Mouse (Mus musculus): ENCODE results near the gene Ptprd.

DNA sequence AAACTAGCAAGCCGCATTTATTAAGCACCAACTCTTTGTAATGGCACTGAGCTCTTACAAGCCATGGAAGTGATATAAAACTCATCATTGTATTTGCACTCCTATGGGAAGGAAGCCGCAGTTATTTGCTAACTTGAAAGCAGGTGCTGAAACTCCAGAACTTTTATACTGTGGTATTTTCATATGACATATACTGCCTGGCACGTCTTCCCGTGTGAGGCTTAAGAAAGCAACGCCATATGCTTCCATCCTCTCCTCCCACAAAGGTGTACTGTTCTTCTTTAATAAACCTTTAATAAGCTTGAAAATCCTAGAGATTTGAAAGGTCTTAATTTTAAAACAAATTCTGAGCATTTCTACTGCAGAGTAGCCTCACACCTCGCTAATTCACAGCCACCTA is 1595.1 kb downstream of the Ptprd start:
- TF ChIP-seq CTCF (IDR thresholded peaks at IDR 0.05; ENCODE audit: control insufficient read depth, insufficient read depth, low read length) (no peak), POLR2A (IDR thresholded peaks at IDR 0.05; ENCODE audit: borderline replicate concordance, control insufficient read depth, low read depth, low read length) (no peak)
